In genomic region chr1:42874174-42874573, GRCm38 (mm10) we compare ENCODE assay signal across 20 mouse cellular contexts. TPM values are rescaled to one million over a fixed set of nuclear protein-coding genes. Genes with fewer than 3 reads are reported as not detected.
A peak's percentile ranks its signal among the peaks of the same experiment; 100 is the strongest.
DNase-seq lines count a peak whose midpoint lies in the region; ATAC-seq and TF ChIP-seq lines count a peak whose summit lies in the region.
"Had no signal": no experiment of that assay in that cellular context is flagged by ENCODE, and none has a peak within 500 bp of the region (broad histone marks: within the 10 kb centered on the region; RNA-seq: fewer than 3 reads in every experiment).

No protein-coding gene starts in this region.

- peaks cover 3% of the 10 kb centered on the region; the same call in 1 of the 2 replicates for H3K4me1 ChIP-seq in G1E (ENCODE audit: insufficient read depth, low read depth, low read length)
- H3K4me1 ChIP-seq: embryonic facial prominence, embryonic 12.5 days had no signal

- TF ChIP-seq CTCF in G1E (IDR thresholded peaks at IDR 0.05; ENCODE audit: low read depth, low read length): no peak

- intact Hi-C loops in left cerebral cortex, postnatal 25 days (cut with DNase I): no loop called here

- H3K4me3 ChIP-seq in G1E (ENCODE audit: low read depth, low read length): no peak overlapping the region
- H3K4me3 ChIP-seq: embryonic facial prominence, embryonic 12.5 days; hindbrain, embryonic 12.5 days; neural tube, embryonic 12.5 days had no signal

- no peaks in the 10 kb centered on the region for H3K27me3 ChIP-seq in G1E (ENCODE audit: insufficient read depth, low read length)
- H3K27me3 ChIP-seq: embryonic facial prominence, embryonic 12.5 days; hindbrain, embryonic 12.5 days; neural tube, embryonic 12.5 days had no signal

- DNase-seq in layer of hippocampus, adult 11-12 months (ENCODE audit: low spot score): peak; percentile 41
- DNase-seq in layer of hippocampus, adult 8-10 months (ENCODE audit: low spot score in 2 of 2): no peak
- DNase-seq in G1E (ENCODE audit: low spot score) (peak; percentile 11), NIH3T3 (ENCODE audit: low read depth) (peak; percentile 5)
- DNase-seq in left cerebral cortex, postnatal 25 days (ENCODE audit: low spot score in 2 of 2): peak; percentile 47 to 82
- DNase-seq in gastrocnemius, postnatal 10 days: no peak
- no peak for DNase-seq in spleen, postnatal 4 days (ENCODE audit: low spot score in 2 of 2)
- DNase-seq: adrenal gland, adult 8-10 months; cerebellum, adult 2 months; forebrain, postnatal 0 days; gastrocnemius, postnatal 36 days; kidney, adult 8-10 months; kidney, postnatal 36 days; lung, adult 18-20 months; thymus, adult 2 months had no signal

- peaks cover 69% of the 10 kb centered on the region for H3K36me3 ChIP-seq in G1E (replicated peaks)
- H3K36me3 ChIP-seq: embryonic facial prominence, embryonic 12.5 days; hindbrain, embryonic 12.5 days; neural tube, embryonic 12.5 days had no signal

- H3K9me3 ChIP-seq in G1E (replicated peaks): no peaks in the 10 kb centered on the region
- H3K9me3 ChIP-seq: embryonic facial prominence, embryonic 12.5 days; hindbrain, embryonic 12.5 days; neural tube, embryonic 12.5 days had no signal

- ATAC-seq in G1E (ENCODE audit: extremely low read depth, insufficient number of reproducible peaks, low FRiP score, poor library complexity, severe bottlenecking): no peak; the same call in 1 of the 2 replicates
- ATAC-seq: CD4-positive, CD25-positive, alpha-beta regulatory T cell, adult 4 months; forebrain, postnatal 0 days; inflammation-experienced regulatory T-cells, adult 6 months had no signal

RNA-seq across cellular contexts. Expression of gene Mrps9, which starts 23.1 kb away (rescaled TPM):
- total RNA-seq in layer of hippocampus, adult 8-10 months (2022): 10 to 100 TPM; 40.0 to 49.9 (median 46.9) TPM
- total RNA-seq in G1E (2014; fragmentation: Nextera tagmentation) (94.2 and 97.4 TPM in 2 replicates), G1E (2017) (149 and 151 TPM in 2 replicates)
- polyA plus RNA-seq in G1E (2012): 91.1 and 106 TPM in 2 replicates
- total RNA-seq in left cerebral cortex, postnatal 25 days (2021): 10 to 100 TPM; 37.5 to 39.1 TPM
- total RNA-seq in gastrocnemius, postnatal 10 days (2021): 10 to 100 TPM; 43.9 to 47.8 TPM

Comparison
In these comparisons a context has a peak if more than half of its experiments do, and no peak if none do; other contexts are left out.
1. DNase-seq: peak in layer of hippocampus, adult 11-12 months (single experiment), G1E (single experiment), NIH3T3 (single experiment) and left cerebral cortex, postnatal 25 days (2 of 2); none in layer of hippocampus, adult 8-10 months (0 of 2), gastrocnemius, postnatal 10 days (single experiment) and spleen, postnatal 4 days (0 of 2).